Mouse (Mus musculus) adrenal gland, adult 10 weeks (tissue): ENCODE results near the gene Prmt6. TPM values are rescaled to one million over a fixed set of nuclear protein-coding genes. Genes with fewer than 3 reads are reported as not detected.

Experiments used
- polyA plus RNA-seq: library from polyadenylated mRNA; stranded (reverse); fragments of 350-450 nt; fragmentation: Illumina TruSeq; extraction: RNeasy Lipid Tissue Mini Kit (QIAGEN cat#74804); gene quantifications from one replicate; pipeline ENCODE4 v1.2.3, GENCODE M21; 2014; ENCODE audit warnings: low read depth, low replicate concordance

The Prmt6 gene
- polyA plus RNA-seq, result 20.0 TPM

DNA sequence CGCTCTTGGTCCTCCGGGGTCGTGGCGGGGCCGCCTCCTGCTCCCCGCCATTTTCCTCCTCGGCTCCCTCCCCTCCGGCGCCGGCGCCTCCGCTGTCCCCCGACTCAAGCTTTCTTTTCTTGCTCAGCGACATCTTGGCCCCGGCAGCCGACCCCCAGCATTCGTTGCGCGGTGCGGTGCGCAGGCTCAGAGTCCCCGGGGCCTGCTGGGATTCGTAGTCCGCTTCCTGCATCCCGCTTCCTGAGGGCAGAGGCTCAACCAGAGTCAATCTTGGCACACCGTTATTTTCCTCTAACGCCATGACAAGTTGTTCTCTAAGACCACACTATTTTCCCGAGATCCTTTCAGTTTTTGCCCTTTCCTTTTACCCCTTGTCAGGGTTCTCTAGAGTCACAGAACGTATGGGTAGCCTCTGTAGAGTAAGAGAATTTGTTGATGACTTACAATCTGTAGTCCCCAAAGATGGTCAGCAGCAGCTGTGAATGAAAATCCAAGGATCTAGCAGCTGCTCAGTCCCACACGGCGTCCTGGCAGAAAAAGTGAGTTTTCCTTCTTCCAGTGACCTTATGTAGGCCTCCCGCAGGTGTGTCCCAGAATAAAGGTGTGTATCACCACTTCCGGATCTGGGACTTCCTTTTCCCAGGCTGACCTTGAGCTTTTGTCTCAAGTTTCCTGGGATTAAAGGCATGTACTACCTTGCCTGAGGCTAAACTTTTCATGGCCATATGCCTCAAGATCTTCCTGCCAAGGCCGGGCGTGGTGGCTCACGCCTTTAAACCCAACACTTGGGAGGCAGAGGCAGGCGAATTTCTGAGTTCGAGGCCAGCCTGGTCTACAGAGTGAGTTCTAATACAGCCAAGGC lies at the start of gene Prmt6:
Gene Prmt6 (minus strand): TSS at position 160 of the 862 bp plus-strand sequence.

Other genes starting within 250 kb of the Prmt6 start
- 4.5 TPM for gene Ntng1, start 107.0 kb downstream of the Prmt6 start, polyA plus RNA-seq